Mouse (Mus musculus) embryonic facial prominence, embryonic 10.5 days (tissue): ENCODE results near the gene Sema4a. TPM values are rescaled to one million over a fixed set of nuclear protein-coding genes. Genes with fewer than 3 reads are reported as not detected.

Experiments used
- DNase-seq: peaks from one replicate; pipeline ENCODE4 v3.0.0-alpha.2; 2017; ENCODE audit warnings: low spot score
- H3K27ac ChIP-seq: fragments of 300-500 bp; sonication (generic); replicated peaks from 2 replicates; pipeline ENCODE4 v1.5.1; 2016; ENCODE audit warnings: mild to moderate bottlenecking
- H3K27me3 ChIP-seq: fragments of 300-500 bp; sonication (generic); replicated peaks from 2 replicates; pipeline ENCODE4 v1.6.1; 2016; ENCODE audit warnings: low read depth, mild to moderate bottlenecking; ENCODE audit not compliant: poor library complexity, severe bottlenecking
- H3K36me3 ChIP-seq: fragments of 300-500 bp; sonication (generic); replicated peaks from 2 replicates; pipeline ENCODE4 v1.6.1; 2016; ENCODE audit warnings: mild to moderate bottlenecking, moderate library complexity
- H3K4me1 ChIP-seq: fragments of 300-500 bp; sonication (generic); 2 replicates; pipeline ENCODE4 v1.6.1; 2016
- H3K4me3 ChIP-seq: fragments of 300-500 bp; sonication (generic); 2 replicates; pipeline ENCODE4 v1.5.1; 2016; ENCODE audit warnings: mild to moderate bottlenecking, moderate library complexity
- H3K9me3 ChIP-seq: fragments of 300-500 bp; sonication (generic); 2 replicates; pipeline ENCODE4 v1.6.1; 2016; ENCODE audit warnings: mild to moderate bottlenecking
- WGBS: fragments of 180-500 bp; shearing (Covaris S2); methylation state at CpG from one replicate; pipeline ENCODE4 v1.1.7; 2016; 5-methylcytosine and 5-hydroxymethylcytosine counted together
- polyA plus RNA-seq: library from polyadenylated mRNA; unstranded; fragments of >200 nt; fragmentation: Nextera tagmentation; extraction: Ambion mirVana; gene quantifications from 2 replicates; pipeline ENCODE4 v1.2.1, GENCODE M21; 2016

Sema4a gene
- polyA plus RNA-seq, 1 experiment from 2014 or later: 7.1 TPM

GRCm38 (mm10) chr3:88467116-88467824 lies 6.3 kb upstream of the Sema4a start:
- peak; percentile 90 for DNase-seq
- no peaks in the 10 kb centered on the region for H3K27me3 ChIP-seq
- H3K9me3 ChIP-seq: 0 out of 2 replicates have a peak, but pooled peaks cover 4% of the 10 kb centered on the region
- no peak overlapping the region for H3K4me3 ChIP-seq
- 30% methylated on average over 16 of the region's 16 CpGs for WGBS
- H3K4me1 ChIP-seq: peaks cover 18% of the 10 kb centered on the region
- no peaks in the 10 kb centered on the region for H3K36me3 ChIP-seq
- H3K27ac ChIP-seq: no peak overlapping the region

- no peak overlapping the region for H3K4me3 ChIP-seq
- no peak for DNase-seq
- H3K9me3 ChIP-seq: no peaks in the 10 kb centered on the region
- peaks cover 14% of the 10 kb centered on the region for H3K27me3 ChIP-seq
- H3K36me3 ChIP-seq: no peaks in the 10 kb centered on the region
- 90% methylated on average over 2 of the region's 2 CpGs for WGBS
- no peak overlapping the region for H3K27ac ChIP-seq
- H3K4me1 ChIP-seq: peaks cover 24% of the 10 kb centered on the region
Observed at GRCm38 (mm10) chr3:88465127-88465526, 4.1 kb upstream of the Sema4a start.

GRCm38 (mm10) chr3:88464425-88464824 lies 3.4 kb upstream of the Sema4a start:
- Histone ChIP-seq H3K36me3 (no peaks in the 10 kb centered on the region), H3K4me1 (peaks cover 24% of the 10 kb centered on the region), H3K27ac (0 out of 2 replicates have a peak overlapping the region, but pooled peaks have one; percentile 30), H3K4me3 (no peak overlapping the region), H3K9me3 (no peaks in the 10 kb centered on the region), H3K27me3 (peaks cover 21% of the 10 kb centered on the region)
- no peak for DNase-seq
- 62% methylated on average over 3 of the region's 3 CpGs for WGBS

GRCm38 (mm10) chr3:88460029-88460428 lies 953 bp downstream of the Sema4a start:
- Histone ChIP-seq H3K27ac (no peak overlapping the region), H3K4me3 (no peak overlapping the region), H3K27me3 (peaks cover 54% of the 10 kb centered on the region), H3K4me1 (peaks cover 45% of the 10 kb centered on the region), H3K9me3 (no peaks in the 10 kb centered on the region), H3K36me3 (no peaks in the 10 kb centered on the region)
- no peak for DNase-seq
- WGBS: 78% methylated on average over 5 of the region's 5 CpGs

- H3K36me3 ChIP-seq: no peaks in the 10 kb centered on the region
- DNase-seq: peak; percentile 59
- no peaks in the 10 kb centered on the region for H3K9me3 ChIP-seq
- peak overlapping the region; percentile 54 for H3K4me3 ChIP-seq
- WGBS: under 1% methylated on average over 14 of the region's 14 CpGs
- H3K27ac ChIP-seq: peak overlapping the region; percentile 65
- peaks cover 42% of the 10 kb centered on the region for H3K4me1 ChIP-seq
- H3K27me3 ChIP-seq: peaks cover 66% of the 10 kb centered on the region
Observed at GRCm38 (mm10) chr3:88458778-88459219, 2.2 kb downstream of the Sema4a start.

GRCm38 (mm10) chr3:88456746-88457532 lies 4.0 kb downstream of the Sema4a start:
- no peaks in the 10 kb centered on the region for H3K9me3 ChIP-seq
- peaks cover 50% of the 10 kb centered on the region for H3K4me1 ChIP-seq
- WGBS: 69% methylated on average over 7 of the region's 7 CpGs
- peaks cover 83% of the 10 kb centered on the region for H3K27me3 ChIP-seq
- H3K36me3 ChIP-seq: no peaks in the 10 kb centered on the region
- no peak for DNase-seq
- H3K27ac ChIP-seq: 0 out of 2 replicates have a peak overlapping the region, but pooled peaks have one; percentile 5
- no peak overlapping the region for H3K4me3 ChIP-seq

GRCm38 (mm10) chr3:88456313-88456712 lies 4.7 kb downstream of the Sema4a start:
- H3K4me1 ChIP-seq: peaks cover 48% of the 10 kb centered on the region
- no peak overlapping the region for H3K4me3 ChIP-seq
- H3K27ac ChIP-seq: no peak overlapping the region
- WGBS: 92% methylated on average over 8 of the region's 8 CpGs
- H3K36me3 ChIP-seq: no peaks in the 10 kb centered on the region
- H3K27me3 ChIP-seq: peaks cover 87% of the 10 kb centered on the region
- no peaks in the 10 kb centered on the region for H3K9me3 ChIP-seq
- no peak for DNase-seq

- Histone ChIP-seq H3K9me3 (no peaks in the 10 kb centered on the region), H3K27ac (no peak overlapping the region), H3K4me1 (peaks cover 42% of the 10 kb centered on the region), H3K36me3 (no peaks in the 10 kb centered on the region), H3K27me3 (peaks cover 87% of the 10 kb centered on the region), H3K4me3 (no peak overlapping the region)
- DNase-seq: no peak
- WGBS: 75% methylated on average over 18 of the region's 18 CpGs
Observed at GRCm38 (mm10) chr3:88455588-88456264, 5.3 kb downstream of the Sema4a start.

- DNase-seq: no peak
- peaks cover 44% of the 10 kb centered on the region for H3K4me1 ChIP-seq
- WGBS: 59% methylated on average over 9 of the region's 9 CpGs
- no peaks in the 10 kb centered on the region for H3K36me3 ChIP-seq
- no peaks in the 10 kb centered on the region for H3K9me3 ChIP-seq
- H3K27me3 ChIP-seq: peaks cover 87% of the 10 kb centered on the region
- no peak overlapping the region for H3K27ac ChIP-seq
- H3K4me3 ChIP-seq: no peak overlapping the region
Observed at GRCm38 (mm10) chr3:88454762-88455587, 6.0 kb downstream of the Sema4a start.

GRCm38 (mm10) chr3:88453986-88454385 lies 7.0 kb downstream of the Sema4a start:
- H3K4me3 ChIP-seq: no peak overlapping the region
- H3K36me3 ChIP-seq: no peaks in the 10 kb centered on the region
- peaks cover 86% of the 10 kb centered on the region for H3K27me3 ChIP-seq
- no peak for DNase-seq
- no peaks in the 10 kb centered on the region for H3K9me3 ChIP-seq
- no peak overlapping the region for H3K27ac ChIP-seq
- 75% methylated on average over 8 of the region's 8 CpGs for WGBS
- peaks cover 51% of the 10 kb centered on the region for H3K4me1 ChIP-seq

- Histone ChIP-seq H3K4me3 (no peak overlapping the region), H3K9me3 (no peaks in the 10 kb centered on the region), H3K4me1 (peaks cover 47% of the 10 kb centered on the region), H3K27ac (no peak overlapping the region), H3K36me3 (no peaks in the 10 kb centered on the region), H3K27me3 (peaks cover 86% of the 10 kb centered on the region)
- 55% methylated on average over 8 of the region's 8 CpGs for WGBS
- no peak for DNase-seq
Observed at GRCm38 (mm10) chr3:88453369-88453768, 7.6 kb downstream of the Sema4a start.

GRCm38 (mm10) chr3:88452716-88453115 lies 8.3 kb downstream of the Sema4a start:
- Histone ChIP-seq H3K27ac (no peak overlapping the region), H3K4me3 (no peak overlapping the region), H3K27me3 (peaks cover 86% of the 10 kb centered on the region), H3K4me1 (peaks cover 48% of the 10 kb centered on the region), H3K36me3 (no peaks in the 10 kb centered on the region), H3K9me3 (no peaks in the 10 kb centered on the region)
- WGBS: 76% methylated on average over 6 of the region's 6 CpGs
- DNase-seq: no peak
